Mouse (Mus musculus): ENCODE measurements around the gene Ltbr.

DNA sequence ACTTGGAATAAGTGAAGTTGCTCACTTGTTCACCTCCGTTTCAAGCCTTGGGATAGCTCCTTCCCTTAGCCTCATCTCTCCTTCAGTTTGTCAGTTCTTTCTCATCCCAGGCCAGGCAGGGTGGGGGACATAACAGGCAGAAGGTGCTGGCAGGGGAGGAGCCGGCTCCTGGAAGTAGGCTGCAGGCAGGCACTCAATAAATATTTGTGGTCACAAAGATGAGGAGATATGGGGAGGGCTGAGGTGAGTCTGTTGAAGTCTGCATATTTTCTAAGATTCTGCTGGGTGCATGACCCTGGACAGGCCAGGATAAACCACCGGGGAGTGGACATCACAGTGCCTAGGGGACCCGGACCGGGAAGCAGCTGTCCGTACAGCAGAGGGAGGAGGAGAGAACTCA is 9.9 kb upstream of the Ltbr start:
- TF ChIP-seq CTCF (IDR thresholded peaks at IDR 0.05; ENCODE audit: insufficient read depth, low read depth, low read length), result no peak
- no peak for TF ChIP-seq POLR2A (IDR thresholded peaks at IDR 0.05; ENCODE audit: insufficient read depth, low read depth, low read length)
